ENCODE assay signal across 11 mouse cellular contexts in genomic region chr3:104673642-104674328, GRCm38 (mm10). TPM values are rescaled to one million over a fixed set of nuclear protein-coding genes. Genes with fewer than 3 reads are reported as not detected.
DNase-seq lines count a peak whose midpoint lies in the region; ATAC-seq lines count a peak whose summit lies in the region.
"Had no signal": no experiment of that assay in that cellular context is flagged by ENCODE, and none has a peak within 500 bp of the region (broad histone marks: within the 10 kb centered on the region; RNA-seq: fewer than 3 reads in every experiment).

No protein-coding gene starts in this region.

- H3K4me3 ChIP-seq in heart, embryonic 11.5 days (ENCODE audit: low read depth, low read length): no peak overlapping the region
- H3K4me3 ChIP-seq in lung, embryonic 15.5 days: no peak overlapping the region
- H3K4me3 ChIP-seq in liver, embryonic 15.5 days (replicated peaks): peak overlapping the region; percentile 21

- no peaks in the 10 kb centered on the region for H3K36me3 ChIP-seq in heart, embryonic 11.5 days (ENCODE audit: control insufficient read depth, insufficient read depth, low read length)
- no peaks in the 10 kb centered on the region for H3K36me3 ChIP-seq in lung, embryonic 15.5 days
- no peaks in the 10 kb centered on the region for H3K36me3 ChIP-seq in liver, embryonic 15.5 days (replicated peaks)
- H3K36me3 ChIP-seq: midbrain, embryonic 15.5 days had no signal

- no peak for ATAC-seq in heart, embryonic 11.5 days (replicated peaks; ENCODE audit: insufficient number of reproducible peaks, low FRiP score, low TSS enrichment)
- no peak for ATAC-seq in lung, embryonic 15.5 days (ENCODE audit: borderline replicate concordance, extremely low read depth, low FRiP score, low TSS enrichment)
- ATAC-seq in liver, embryonic 15.5 days (ENCODE audit: insufficient read depth): peak; percentile 77

- H3K9ac ChIP-seq in heart, embryonic 11.5 days (ENCODE audit: low read depth, low read length): peak overlapping the region; percentile 46; the same call in 1 of the 2 replicates
- no peak overlapping the region for H3K9ac ChIP-seq in lung, embryonic 15.5 days
- peak overlapping the region; percentile 55 for H3K9ac ChIP-seq in liver, embryonic 15.5 days
- H3K9ac ChIP-seq: midbrain, embryonic 15.5 days had no signal

- H3K4me2 ChIP-seq in heart, embryonic 11.5 days: peak overlapping the region; percentile 82; the same call in 1 of the 2 replicates
- peak overlapping the region; percentile 77; the same call in 1 of the 2 replicates for H3K4me2 ChIP-seq in lung, embryonic 15.5 days
- H3K4me2 ChIP-seq in liver, embryonic 15.5 days: peak overlapping the region; percentile 86

- no peaks in the 10 kb centered on the region for H3K27me3 ChIP-seq in heart, embryonic 11.5 days (ENCODE audit: control insufficient read depth, insufficient read depth, low read length)
- H3K27me3 ChIP-seq in lung, embryonic 15.5 days: no peaks in the 10 kb centered on the region
- H3K27me3 ChIP-seq in liver, embryonic 15.5 days: no peaks in the 10 kb centered on the region
- H3K27me3 ChIP-seq: midbrain, embryonic 15.5 days had no signal

- peaks cover 26% of the 10 kb centered on the region for H3K4me1 ChIP-seq in heart, embryonic 11.5 days (ENCODE audit: control insufficient read depth, insufficient read depth, low read length)
- H3K4me1 ChIP-seq in lung, embryonic 15.5 days: peaks cover 27% of the 10 kb centered on the region
- peaks cover 78% of the 10 kb centered on the region for H3K4me1 ChIP-seq in liver, embryonic 15.5 days (replicated peaks)

- WGBS in heart, embryonic 11.5 days (ENCODE audit: insufficient replicate concordance): 50% methylated on average over 4 of the region's 4 CpGs
- 57% methylated on average over 4 of the region's 4 CpGs for WGBS in lung, embryonic 15.5 days
- 32% methylated on average over 4 of the region's 4 CpGs for WGBS in liver, embryonic 15.5 days (ENCODE audit: insufficient replicate concordance)

- H3K27ac ChIP-seq in heart, embryonic 11.5 days (ENCODE audit: low read depth, low read length): peak overlapping the region; percentile 68
- H3K27ac ChIP-seq in lung, embryonic 15.5 days: no peak overlapping the region
- peak overlapping the region; percentile 96 for H3K27ac ChIP-seq in liver, embryonic 15.5 days (replicated peaks)
- H3K27ac ChIP-seq: midbrain, embryonic 15.5 days had no signal

- H3K9me3 ChIP-seq in heart, embryonic 11.5 days (replicated peaks; ENCODE audit: control insufficient read depth, low read length): no peaks in the 10 kb centered on the region
- H3K9me3 ChIP-seq in lung, embryonic 15.5 days: no peaks in the 10 kb centered on the region
- no peaks in the 10 kb centered on the region for H3K9me3 ChIP-seq in liver, embryonic 15.5 days (replicated peaks)
- H3K9me3 ChIP-seq: midbrain, embryonic 15.5 days had no signal

- DNase-seq in heart, adult 18-20 months: no peak
- DNase-seq in lung, adult 18-20 months: no peak
- DNase-seq in thymus, postnatal 4 days: no peak
- no peak for DNase-seq in ovary, postnatal 10 days (ENCODE audit: low spot score)
- DNase-seq in thymus, postnatal 0 days (ENCODE audit: low spot score): no peak
- DNase-seq: cerebellum, adult 11-12 months; layer of hippocampus, postnatal 36 days had no signal

RNA-seq across cellular contexts. Expression of gene Slc16a1, which starts 35.3 kb away (rescaled TPM):
- 76.4 and 84.3 TPM in 2 replicates for polyA plus RNA-seq in heart, embryonic 11.5 days (2014; fragmentation: Nextera tagmentation; extraction: Ambion mirVana)
- total RNA-seq in heart, adult 18-20 months (2021): 100 to 1,000 TPM; 156 to 159 TPM
- 29.1 and 29.5 TPM in 2 replicates for polyA plus RNA-seq in lung, embryonic 15.5 days (2015; fragmentation: Nextera tagmentation; extraction: Ambion mirVana)
- 86.3 and 95.2 TPM in 2 replicates for polyA plus RNA-seq in liver, embryonic 15.5 days (2015; fragmentation: Nextera tagmentation; extraction: Ambion mirVana)
- polyA plus RNA-seq in thymus, postnatal 0 days (2015; fragmentation: Nextera tagmentation; extraction: Ambion mirVana): 82.5 and 84.3 TPM in 2 replicates
